Mouse (Mus musculus) heart, embryonic 16.5 days (tissue): Measurements from ENCODE around the gene Erbb3. TPM values are rescaled to one million over a fixed set of nuclear protein-coding genes. Genes with fewer than 3 reads are reported as not detected.
A peak's percentile ranks its signal among the peaks of the same experiment; 100 is the strongest.

Source experiments
- ATAC-seq: fragments of 200-750 bp; cut with Nextera tagmentation; replicated peaks from 2 replicates; pipeline ENCODE4 v1.8.0; 2017; ENCODE audit warnings: moderate number of reproducible peaks; ENCODE audit not compliant: insufficient read depth, low FRiP score; ENCODE audit errors: extremely low read depth
- H3K27ac ChIP-seq: fragments of 300-500 bp; sonication (generic); 2 replicates; pipeline ENCODE4 v1.5.1; 2014; ENCODE audit warnings: mild to moderate bottlenecking, low read length, control low read depth, moderate library complexity
- H3K27me3 ChIP-seq: fragments of 300-500 bp; sonication (generic); 2 replicates; pipeline ENCODE4 v1.6.1; 2014; ENCODE audit warnings: low read length, mixed read lengths; ENCODE audit not compliant: control insufficient read depth, insufficient read depth
- H3K36me3 ChIP-seq: fragments of 300-500 bp; sonication (generic); 2 replicates; pipeline ENCODE4 v1.6.1; 2014; ENCODE audit not compliant: control insufficient read depth, insufficient read depth
- H3K4me1 ChIP-seq: fragments of 300-500 bp; sonication (generic); 2 replicates; pipeline ENCODE4 v1.6.1; 2014; ENCODE audit warnings: low read length, mixed read lengths; ENCODE audit not compliant: control insufficient read depth, insufficient read depth
- H3K4me2 ChIP-seq: fragments of 300-500 bp; sonication (generic); 2 replicates; pipeline ENCODE4 v1.6.1; 2014; ENCODE audit warnings: low read depth, mild to moderate bottlenecking, control low read depth, low read length
- H3K4me3 ChIP-seq: fragments of 300-500 bp; sonication (generic); 2 replicates; pipeline ENCODE4 v1.5.1; 2014; ENCODE audit warnings: mild to moderate bottlenecking, control low read depth, low read length
- H3K9ac ChIP-seq: fragments of 300-500 bp; sonication (generic); 2 replicates; pipeline ENCODE4 v1.6.1; 2014; ENCODE audit warnings: low read length, control low read depth
- H3K9me3 ChIP-seq: fragments of 300-500 bp; sonication (generic); replicated peaks from 2 replicates; pipeline ENCODE4 v1.6.1; 2016; ENCODE audit warnings: low read length; ENCODE audit not compliant: control insufficient read depth
- WGBS: fragments of 180-500 bp; shearing (Covaris S2); extraction: QIAGEN DNeasy Blood & Tissue Kit; methylation state at CpG from one replicate; pipeline ENCODE4 v1.1.7; 2014; 5-methylcytosine and 5-hydroxymethylcytosine counted together
- polyA plus RNA-seq: library from polyadenylated mRNA; unstranded; fragments of >200 nt; fragmentation: Nextera tagmentation; extraction: Ambion mirVana; gene quantifications from 2 replicates; pipeline ENCODE4 v1.2.1, GENCODE M21; 2015

Gene Erbb3
- polyA plus RNA-seq, 1 experiment from 2014 or later = 3.9 TPM

DNA sequence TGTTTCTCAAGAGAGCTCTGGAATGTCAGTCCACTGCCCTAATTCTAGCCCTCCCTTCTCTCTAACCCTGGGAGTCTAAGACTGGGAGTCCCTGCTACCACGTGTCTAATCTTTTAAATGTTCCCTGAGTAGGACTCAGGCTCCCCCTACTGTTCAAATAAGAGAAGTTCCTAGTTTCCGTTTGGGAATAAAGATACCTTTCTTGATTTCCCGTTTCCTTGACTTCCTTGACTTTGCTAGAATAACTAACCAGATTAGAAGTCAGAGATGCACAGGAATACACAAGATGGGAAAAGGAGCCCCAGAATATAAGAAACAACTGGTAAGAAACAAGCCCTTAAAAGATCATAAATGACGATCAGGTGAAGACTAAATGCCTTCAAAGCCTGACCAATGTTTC lies 43.1 kb downstream of the Erbb3 start:
- Histone ChIP-seq H3K27me3 (no peaks in the 10 kb centered on the region), H3K4me3 (peak overlapping the region; percentile 91), H3K4me2 (peak overlapping the region; percentile 89), H3K9ac (peak overlapping the region; percentile 82), H3K4me1 (peaks cover 11% of the 10 kb centered on the region), H3K9me3 (no peaks in the 10 kb centered on the region), H3K27ac (peak overlapping the region; percentile 96), H3K36me3 (peaks cover 29% of the 10 kb centered on the region)
- no peak for ATAC-seq
- WGBS = 8% methylated on average over 4 of the region's 4 CpGs

DNA sequence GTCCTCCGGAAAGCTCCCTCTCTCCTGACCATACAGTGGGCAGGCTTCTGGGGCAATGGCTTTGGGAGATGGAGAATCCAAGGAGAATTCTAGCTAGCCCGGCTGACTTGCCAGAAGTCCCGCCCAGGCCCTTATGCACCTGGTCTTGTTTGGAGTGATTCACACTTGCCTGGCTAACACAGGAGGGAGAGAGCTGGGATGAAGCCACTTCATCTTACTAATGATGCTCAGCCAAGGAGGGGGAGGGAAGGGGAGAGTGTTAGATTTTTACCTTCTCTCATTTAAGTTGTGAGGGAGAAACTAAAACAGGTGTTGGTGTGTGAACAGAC lies 43.9 kb downstream of the Erbb3 start:
- no peak overlapping the region for H3K4me2 ChIP-seq
- WGBS = 87% methylated on average over 3 of the region's 3 CpGs
- H3K27me3 ChIP-seq = no peaks in the 10 kb centered on the region
- no peak overlapping the region; the same call in 1 of the 2 replicates for H3K9ac ChIP-seq
- H3K4me1 ChIP-seq = peaks cover 11% of the 10 kb centered on the region
- peaks cover 29% of the 10 kb centered on the region for H3K36me3 ChIP-seq
- no peak overlapping the region for H3K27ac ChIP-seq
- H3K4me3 ChIP-seq = no peak overlapping the region
- no peaks in the 10 kb centered on the region for H3K9me3 ChIP-seq
- no peak for ATAC-seq

DNA sequence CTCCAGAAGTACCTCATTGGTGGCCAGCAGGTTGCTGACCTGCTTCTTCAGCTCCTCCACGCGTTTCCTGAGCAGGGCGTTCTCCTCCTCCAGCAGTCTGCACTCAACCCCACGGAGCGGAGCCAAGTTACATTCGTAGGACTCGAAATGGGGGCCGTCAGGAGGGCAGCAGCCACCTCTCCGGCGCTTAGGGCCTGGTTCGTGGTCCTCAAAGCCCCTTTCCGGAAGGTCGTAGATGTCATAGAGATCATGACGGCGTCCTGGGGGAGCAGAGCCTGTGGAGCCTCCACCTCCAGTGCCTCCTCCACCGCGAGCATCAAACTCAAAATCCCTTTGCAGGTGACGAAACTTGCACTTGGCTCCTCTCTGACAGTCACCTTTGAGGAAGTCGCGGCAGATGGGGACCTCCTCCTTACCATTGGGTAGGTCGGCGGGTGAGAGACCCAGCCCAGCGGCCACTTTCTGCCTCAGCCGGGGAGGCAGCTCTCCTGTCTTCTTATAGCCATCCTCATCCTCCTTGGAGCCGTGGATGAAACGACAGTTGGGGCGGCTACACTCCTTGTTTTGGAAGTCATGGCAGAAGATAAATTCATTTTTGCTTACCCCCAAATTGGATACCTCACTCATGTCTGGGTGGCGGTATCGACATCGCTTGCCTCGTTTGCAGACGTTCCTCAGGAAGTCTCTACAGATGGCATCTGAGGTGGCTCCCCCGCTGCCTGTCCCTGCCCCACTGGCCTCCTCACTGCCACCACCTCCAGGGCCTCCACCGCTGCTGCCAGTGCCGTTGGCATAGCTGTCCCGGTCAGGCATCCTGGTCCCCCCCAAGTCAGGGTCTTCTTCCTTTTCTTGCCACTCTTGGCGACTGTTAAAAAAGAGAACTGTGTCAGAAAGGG lies 44.5 kb downstream of the Erbb3 start:
- no peak overlapping the region for H3K27ac ChIP-seq
- H3K9ac ChIP-seq = no peak overlapping the region; the same call in 1 of the 2 replicates
- no peak for ATAC-seq
- no peaks in the 10 kb centered on the region for H3K27me3 ChIP-seq
- peaks cover 29% of the 10 kb centered on the region for H3K36me3 ChIP-seq
- H3K4me2 ChIP-seq = no peak overlapping the region
- H3K4me3 ChIP-seq = no peak overlapping the region
- H3K4me1 ChIP-seq = peaks cover 11% of the 10 kb centered on the region
- no peaks in the 10 kb centered on the region for H3K9me3 ChIP-seq
- 91% methylated on average over 37 of the region's 37 CpGs for WGBS

DNA sequence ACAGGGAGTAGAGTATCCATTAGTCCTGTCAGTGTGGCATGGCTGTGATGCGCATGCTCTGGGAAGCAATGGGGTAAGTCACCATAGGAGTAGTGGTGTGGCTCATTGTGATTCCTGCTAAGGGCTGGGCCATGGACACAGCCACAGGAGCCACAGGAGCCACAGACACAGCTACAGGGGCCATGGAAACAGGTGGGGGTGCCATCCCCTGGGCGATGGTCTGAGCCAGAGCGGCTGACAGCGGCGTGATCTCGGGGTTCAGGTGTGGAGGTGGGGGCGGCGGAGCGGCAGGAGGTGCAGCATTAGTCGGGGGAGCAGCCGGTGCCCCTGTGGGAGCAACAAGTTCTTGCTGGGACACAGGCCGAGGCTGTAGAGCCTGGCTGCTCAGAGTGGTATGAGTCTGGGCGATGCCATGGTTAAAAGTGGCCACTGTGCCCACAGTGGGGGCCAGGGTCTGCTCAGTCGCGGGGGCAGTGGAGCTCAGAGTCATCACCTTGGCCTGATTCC lies 45.2 kb downstream of the Erbb3 start:
- H3K27me3 ChIP-seq = no peaks in the 10 kb centered on the region
- ATAC-seq = no peak
- H3K9me3 ChIP-seq = no peaks in the 10 kb centered on the region
- no peak overlapping the region for H3K27ac ChIP-seq
- H3K4me3 ChIP-seq = no peak overlapping the region
- H3K4me1 ChIP-seq = peaks cover 11% of the 10 kb centered on the region
- H3K4me2 ChIP-seq = no peak overlapping the region
- H3K36me3 ChIP-seq = peaks cover 29% of the 10 kb centered on the region
- no peak overlapping the region for H3K9ac ChIP-seq
- WGBS = 92% methylated on average over 15 of the region's 15 CpGs

DNA sequence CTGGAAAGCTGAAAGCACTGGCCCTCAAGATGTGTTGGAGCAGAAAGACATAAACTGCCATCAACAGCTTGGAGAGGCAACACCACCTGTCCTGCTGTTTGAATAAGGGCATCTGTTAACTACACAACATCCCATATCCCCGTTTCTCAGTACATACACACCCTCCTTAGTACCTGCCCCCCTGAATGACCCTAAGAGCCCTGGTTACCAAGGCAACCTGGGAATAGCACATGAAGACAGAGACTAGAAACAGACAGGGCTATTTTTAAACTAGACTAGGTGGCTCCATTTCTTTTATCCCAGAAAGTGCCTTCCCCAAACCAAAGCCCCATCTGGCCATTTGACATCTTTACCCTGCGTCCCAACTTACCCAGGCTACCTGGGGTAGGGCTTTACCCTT lies 46.4 kb downstream of the Erbb3 start:
- no peak overlapping the region for H3K27ac ChIP-seq
- H3K36me3 ChIP-seq = peaks cover 29% of the 10 kb centered on the region
- H3K4me1 ChIP-seq = peaks cover 11% of the 10 kb centered on the region
- WGBS = 46% methylated on average over 2 of the region's 2 CpGs
- ATAC-seq = no peak
- H3K4me3 ChIP-seq = no peak overlapping the region
- H3K4me2 ChIP-seq = no peak overlapping the region
- no peak overlapping the region for H3K9ac ChIP-seq
- no peaks in the 10 kb centered on the region for H3K9me3 ChIP-seq
- H3K27me3 ChIP-seq = no peaks in the 10 kb centered on the region

DNA sequence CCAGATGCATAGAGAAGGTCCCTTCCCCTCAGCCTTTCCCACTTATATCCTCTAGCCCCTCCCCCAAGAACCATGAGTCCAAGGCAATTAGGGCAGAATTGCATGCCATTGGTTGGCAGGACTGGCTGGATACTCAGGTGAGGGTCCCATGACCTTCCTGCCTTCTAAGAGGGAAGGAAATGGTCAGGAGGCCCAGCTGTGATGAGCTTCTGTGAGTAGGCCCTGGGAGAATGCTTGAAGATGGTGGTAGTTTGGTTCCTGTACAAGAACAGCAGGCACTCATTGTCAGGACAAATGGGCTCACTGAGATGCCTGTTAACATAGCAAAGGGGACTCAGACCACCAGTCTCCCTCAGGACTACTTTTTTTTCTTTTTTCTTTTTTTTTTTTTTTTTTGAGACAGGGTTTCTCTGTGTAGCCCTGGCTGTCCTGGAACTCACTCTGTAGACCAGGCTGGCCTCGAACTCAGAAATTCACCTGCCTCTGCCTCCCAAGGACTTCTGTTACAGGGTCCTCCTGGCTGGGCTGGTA lies 51.0 kb downstream of the Erbb3 start:
- Histone ChIP-seq H3K9ac (no peak overlapping the region), H3K9me3 (no peaks in the 10 kb centered on the region)
- WGBS = 92% methylated on average over 1 of the region's 1 CpGs

DNA sequence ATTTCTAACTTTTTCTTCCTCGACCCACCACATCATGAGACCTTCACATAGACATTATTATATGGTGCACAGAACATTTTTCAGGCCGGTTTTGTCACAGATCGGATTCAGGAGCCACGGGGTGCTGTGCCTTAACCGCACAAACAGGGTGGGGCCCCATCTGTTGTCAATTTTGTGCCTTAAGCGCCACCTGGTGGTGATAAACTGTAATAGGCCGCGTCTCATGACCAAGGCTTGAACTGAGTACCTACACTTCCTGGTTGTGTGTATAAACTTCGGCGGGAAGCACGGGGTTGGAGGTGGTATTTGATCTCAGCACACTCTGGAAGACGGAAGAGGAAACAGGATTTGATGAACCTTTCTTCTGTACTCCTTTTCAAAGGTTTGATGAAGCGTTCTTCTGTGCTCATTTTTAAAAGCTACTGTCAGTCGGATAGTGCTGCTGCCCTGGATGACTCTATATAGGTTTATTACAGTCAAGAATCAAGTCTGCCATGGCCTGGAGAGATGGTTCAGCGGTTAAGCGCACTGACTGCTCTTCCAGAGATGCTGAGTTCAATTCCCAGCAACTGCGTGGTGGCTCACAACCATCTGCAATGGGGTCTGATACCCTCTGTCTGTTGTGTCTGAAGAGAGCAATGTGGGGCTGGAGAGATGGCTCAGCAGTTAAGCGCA lies 53.0 kb downstream of the Erbb3 start:
- Histone ChIP-seq H3K4me3 (peak overlapping the region; percentile 27), H3K9ac (peak overlapping the region; percentile 52), H3K27me3 (no peaks in the 10 kb centered on the region), H3K36me3 (no peaks in the 10 kb centered on the region), H3K4me2 (peak overlapping the region; percentile 61), H3K4me1 (peaks cover 4% of the 10 kb centered on the region; the same call in 1 of the 2 replicates), H3K9me3 (no peaks in the 10 kb centered on the region), H3K27ac (0 out of 2 replicates have a peak overlapping the region, but pooled peaks have one; percentile 45)
- WGBS = 15% methylated on average over 18 of the region's 18 CpGs
- ATAC-seq = peak; percentile 95

More for the DNA sequence above, 51.0 kb downstream of the Erbb3 start:
- Histone ChIP-seq H3K27ac (no peak overlapping the region), H3K36me3 (peaks cover 7% of the 10 kb centered on the region; the same call in 1 of the 2 replicates), H3K27me3 (no peaks in the 10 kb centered on the region), H3K4me2 (no peak overlapping the region), H3K4me1 (peaks cover 4% of the 10 kb centered on the region; the same call in 1 of the 2 replicates), H3K4me3 (no peak overlapping the region)
- no peak for ATAC-seq

DNA sequence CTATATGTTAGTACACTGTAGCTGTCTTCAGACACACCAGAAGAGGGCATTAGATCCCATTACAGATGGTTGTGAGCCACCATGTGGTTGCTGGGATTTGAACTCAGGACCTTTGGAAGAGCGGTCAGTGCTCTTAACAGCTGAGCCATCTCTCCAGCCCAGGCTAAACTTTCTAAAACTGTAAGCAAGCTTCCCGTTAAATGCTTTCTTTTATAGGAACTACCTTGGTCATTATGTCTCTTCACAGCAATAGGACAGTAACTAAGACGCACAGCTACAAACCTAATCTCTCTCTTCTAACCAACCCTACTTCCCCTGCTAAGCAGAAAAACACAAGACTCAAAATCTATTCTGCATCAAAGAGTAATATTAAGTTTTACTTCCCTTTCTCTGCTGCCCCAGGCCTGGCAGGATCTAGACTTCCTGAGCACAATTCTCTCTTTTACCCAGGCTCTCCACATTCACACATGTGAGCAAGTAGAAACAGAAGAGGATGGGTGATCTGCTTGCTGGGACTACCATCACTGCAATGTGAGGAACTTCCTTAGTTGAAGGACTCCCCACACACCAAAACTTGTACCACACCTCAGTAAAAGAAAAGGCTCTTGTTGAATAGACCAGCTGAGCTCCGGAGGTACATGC lies 53.7 kb downstream of the Erbb3 start:
- no peaks in the 10 kb centered on the region for H3K9me3 ChIP-seq
- H3K4me1 ChIP-seq = peaks cover 4% of the 10 kb centered on the region; the same call in 1 of the 2 replicates
- H3K36me3 ChIP-seq = no peaks in the 10 kb centered on the region
- peak overlapping the region; percentile 45; the same call in 1 of the 2 replicates for H3K27ac ChIP-seq
- 79% methylated on average over 4 of the region's 4 CpGs for WGBS
- H3K4me2 ChIP-seq = peak overlapping the region; percentile 61
- H3K27me3 ChIP-seq = no peaks in the 10 kb centered on the region
- peak overlapping the region; percentile 42 for H3K9ac ChIP-seq
- 0 out of 2 replicates have a peak, but pooled peaks have one; percentile 12 for ATAC-seq
- peak overlapping the region; percentile 27 for H3K4me3 ChIP-seq
